Mouse (Mus musculus) intestine, embryonic 15.5 days (tissue): ENCODE data around the gene Tnfsf15. TPM values are rescaled to one million over a fixed set of nuclear protein-coding genes. Genes with fewer than 3 reads are reported as not detected.

Source experiments
- ATAC-seq: fragments of 200-750 bp; cut with Nextera tagmentation; 2 replicates; pipeline ENCODE4 v1.8.0; 2017; ENCODE audit warnings: moderate TSS enrichment, moderate library complexity
- H3K27ac ChIP-seq: fragments of 300-500 bp; sonication (generic); 2 replicates; pipeline ENCODE4 v1.5.1; 2015; ENCODE audit warnings: mild to moderate bottlenecking, inconsistent platforms
- H3K27me3 ChIP-seq: fragments of 300-500 bp; sonication (generic); replicated peaks from 2 replicates; pipeline ENCODE4 v1.6.1; 2015; ENCODE audit warnings: inconsistent platforms
- H3K36me3 ChIP-seq: fragments of 300-500 bp; sonication (generic); 2 replicates; pipeline ENCODE4 v1.6.1; 2015; ENCODE audit warnings: inconsistent platforms
- H3K4me1 ChIP-seq: fragments of 300-500 bp; sonication (generic); replicated peaks from 2 replicates; pipeline ENCODE4 v1.6.1; 2015; ENCODE audit warnings: inconsistent platforms
- H3K4me2 ChIP-seq: fragments of 300-500 bp; sonication (generic); replicated peaks from 2 replicates; pipeline ENCODE4 v1.6.1; 2015; ENCODE audit warnings: mild to moderate bottlenecking, inconsistent platforms
- H3K4me3 ChIP-seq: fragments of 300-500 bp; sonication (generic); replicated peaks from 2 replicates; pipeline ENCODE4 v1.5.1; 2015; ENCODE audit warnings: inconsistent platforms
- H3K9ac ChIP-seq: fragments of 300-500 bp; sonication (generic); 2 replicates; pipeline ENCODE4 v1.6.1; 2015; ENCODE audit warnings: inconsistent platforms
- H3K9me3 ChIP-seq: fragments of 300-500 bp; sonication (generic); 2 replicates; pipeline ENCODE4 v1.6.1; 2016; ENCODE audit warnings: inconsistent platforms
- WGBS: fragments of 180-500 bp; shearing (Covaris S2); methylation state at CpG from one replicate; pipeline ENCODE4 v1.1.7; 2015; 5-methylcytosine and 5-hydroxymethylcytosine counted together
- polyA plus RNA-seq: library from polyadenylated mRNA; unstranded; fragments of >200 nt; fragmentation: Nextera tagmentation; extraction: Ambion mirVana; gene quantifications from 2 replicates; pipeline ENCODE4 v1.2.1, GENCODE M21; 2015

Gene Tnfsf15
- polyA plus RNA-seq, result 0.16 and 0.28 TPM in 2 replicates

- Histone ChIP-seq H3K4me2 (peak within 1 kb of the TSS; percentile 37), H3K27ac (no peak within 1 kb of the TSS), H3K27me3 (no peaks in the 10 kb centered on the region), H3K36me3 (no peaks in the 10 kb centered on the region), H3K9me3 (no peaks in the 10 kb centered on the region), H3K9ac (no peak within 1 kb of the TSS), H3K4me1 (peaks cover 28% of the 10 kb centered on the region), H3K4me3 (no peak within 1 kb of the TSS)
- peak; percentile 48 for ATAC-seq
- 20% methylated on average over 8 of the region's 8 CpGs for WGBS
Observed at GRCm38 (mm10) chr4:63744693-63745171, at the start of gene Tnfsf15. Gene Tnfsf15, minus strand, starts transcription at chr4:63745113.

- 92% methylated on average over 3 of the region's 3 CpGs for WGBS
- no peak for ATAC-seq
- no peak overlapping the region for H3K4me3 ChIP-seq
- H3K27ac ChIP-seq, result no peak overlapping the region
- no peaks in the 10 kb centered on the region for H3K27me3 ChIP-seq
- no peaks in the 10 kb centered on the region for H3K4me1 ChIP-seq
- H3K4me2 ChIP-seq, result no peak overlapping the region
- H3K36me3 ChIP-seq, result no peaks in the 10 kb centered on the region
- H3K9me3 ChIP-seq, result no peaks in the 10 kb centered on the region
- no peak overlapping the region for H3K9ac ChIP-seq
Observed at GRCm38 (mm10) chr4:63792328-63792727, 47.4 kb upstream of the Tnfsf15 start.

- H3K9ac ChIP-seq, result no peak overlapping the region
- 47% methylated on average over 2 of the region's 2 CpGs for WGBS
Observed at GRCm38 (mm10) chr4:63785466-63785865, 40.6 kb upstream of the Tnfsf15 start.

GRCm38 (mm10) chr4:63783826-63784225 lies 38.9 kb upstream of the Tnfsf15 start:
- WGBS, result 50% methylated on average over 5 of the region's 5 CpGs
- H3K4me3 ChIP-seq, result no peak overlapping the region
- no peak overlapping the region for H3K9ac ChIP-seq
- no peak for ATAC-seq
- H3K36me3 ChIP-seq, result no peaks in the 10 kb centered on the region
- no peak overlapping the region for H3K4me2 ChIP-seq
- no peaks in the 10 kb centered on the region for H3K9me3 ChIP-seq
- no peak overlapping the region for H3K27ac ChIP-seq
- H3K27me3 ChIP-seq, result no peaks in the 10 kb centered on the region
- H3K4me1 ChIP-seq, result no peaks in the 10 kb centered on the region

More at GRCm38 (mm10) chr4:63785466-63785865, 40.6 kb upstream of the Tnfsf15 start:
- no peak overlapping the region for H3K4me3 ChIP-seq
- no peaks in the 10 kb centered on the region for H3K36me3 ChIP-seq
- no peak overlapping the region for H3K4me2 ChIP-seq
- H3K27me3 ChIP-seq, result no peaks in the 10 kb centered on the region
- H3K4me1 ChIP-seq, result no peaks in the 10 kb centered on the region
- no peak for ATAC-seq
- H3K9me3 ChIP-seq, result no peaks in the 10 kb centered on the region
- H3K27ac ChIP-seq, result no peak overlapping the region

GRCm38 (mm10) chr4:63782970-63783613 lies 38.2 kb upstream of the Tnfsf15 start:
- no peaks in the 10 kb centered on the region for H3K27me3 ChIP-seq
- H3K27ac ChIP-seq, result no peak overlapping the region
- H3K4me2 ChIP-seq, result no peak overlapping the region
- no peaks in the 10 kb centered on the region for H3K9me3 ChIP-seq
- 70% methylated on average over 7 of the region's 7 CpGs for WGBS
- H3K36me3 ChIP-seq, result no peaks in the 10 kb centered on the region
- H3K9ac ChIP-seq, result no peak overlapping the region
- 0 out of 2 replicates have a peak, but pooled peaks have one; percentile 28 for ATAC-seq
- H3K4me1 ChIP-seq, result no peaks in the 10 kb centered on the region
- no peak overlapping the region for H3K4me3 ChIP-seq

- Histone ChIP-seq H3K4me3 (no peak overlapping the region), H3K27me3 (no peaks in the 10 kb centered on the region), H3K9me3 (no peaks in the 10 kb centered on the region), H3K9ac (no peak overlapping the region), H3K4me2 (no peak overlapping the region), H3K36me3 (no peaks in the 10 kb centered on the region), H3K4me1 (no peaks in the 10 kb centered on the region), H3K27ac (no peak overlapping the region)
- 85% methylated on average over 8 of the region's 8 CpGs for WGBS
- ATAC-seq, result no peak
Observed at GRCm38 (mm10) chr4:63777223-63777622, 32.3 kb upstream of the Tnfsf15 start.

- H3K36me3 ChIP-seq, result no peaks in the 10 kb centered on the region
- H3K4me3 ChIP-seq, result no peak overlapping the region
- H3K9ac ChIP-seq, result no peak overlapping the region
- H3K9me3 ChIP-seq, result no peaks in the 10 kb centered on the region
- ATAC-seq, result no peak
- no peak overlapping the region for H3K4me2 ChIP-seq
- WGBS, result 43% methylated on average over 8 of the region's 8 CpGs
- no peak overlapping the region for H3K27ac ChIP-seq
- no peaks in the 10 kb centered on the region for H3K4me1 ChIP-seq
- H3K27me3 ChIP-seq, result no peaks in the 10 kb centered on the region
Observed at GRCm38 (mm10) chr4:63773306-63774090, 28.6 kb upstream of the Tnfsf15 start.

- no peak for ATAC-seq
- Histone ChIP-seq H3K27ac (no peak overlapping the region), H3K36me3 (no peaks in the 10 kb centered on the region), H3K9ac (no peak overlapping the region), H3K27me3 (no peaks in the 10 kb centered on the region), H3K9me3 (no peaks in the 10 kb centered on the region), H3K4me1 (no peaks in the 10 kb centered on the region), H3K4me3 (no peak overlapping the region), H3K4me2 (no peak overlapping the region)
- WGBS, result 68% methylated on average over 2 of the region's 2 CpGs
Observed at GRCm38 (mm10) chr4:63772514-63772913, 27.6 kb upstream of the Tnfsf15 start.

- no peak for ATAC-seq
- Histone ChIP-seq H3K4me3 (no peak overlapping the region), H3K9me3 (no peaks in the 10 kb centered on the region), H3K4me1 (no peaks in the 10 kb centered on the region), H3K27me3 (no peaks in the 10 kb centered on the region), H3K27ac (no peak overlapping the region), H3K9ac (no peak overlapping the region), H3K36me3 (no peaks in the 10 kb centered on the region), H3K4me2 (no peak overlapping the region)
- WGBS, result 86% methylated on average over 4 of the region's 4 CpGs
Observed at GRCm38 (mm10) chr4:63771291-63771690, 26.4 kb upstream of the Tnfsf15 start.

- Histone ChIP-seq H3K4me1 (no peaks in the 10 kb centered on the region), H3K27me3 (no peaks in the 10 kb centered on the region), H3K4me3 (no peak overlapping the region), H3K4me2 (no peak overlapping the region), H3K9me3 (no peaks in the 10 kb centered on the region), H3K9ac (no peak overlapping the region), H3K27ac (no peak overlapping the region), H3K36me3 (no peaks in the 10 kb centered on the region)
- ATAC-seq, result no peak
- 85% methylated on average over 3 of the region's 3 CpGs for WGBS
Observed at GRCm38 (mm10) chr4:63769161-63769560, 24.2 kb upstream of the Tnfsf15 start.

GRCm38 (mm10) chr4:63765050-63765449 lies 20.1 kb upstream of the Tnfsf15 start:
- Histone ChIP-seq H3K27me3 (no peaks in the 10 kb centered on the region), H3K9ac (no peak overlapping the region), H3K4me1 (no peaks in the 10 kb centered on the region), H3K9me3 (no peaks in the 10 kb centered on the region), H3K4me2 (no peak overlapping the region), H3K4me3 (no peak overlapping the region), H3K27ac (no peak overlapping the region), H3K36me3 (no peaks in the 10 kb centered on the region)
- WGBS, result 79% methylated on average over 2 of the region's 2 CpGs
- no peak for ATAC-seq

GRCm38 (mm10) chr4:63759931-63760330 lies 15.0 kb upstream of the Tnfsf15 start:
- no peaks in the 10 kb centered on the region for H3K27me3 ChIP-seq
- no peak overlapping the region for H3K4me2 ChIP-seq
- no peaks in the 10 kb centered on the region for H3K36me3 ChIP-seq
- no peak for ATAC-seq
- H3K27ac ChIP-seq, result no peak overlapping the region
- H3K4me3 ChIP-seq, result no peak overlapping the region
- H3K4me1 ChIP-seq, result peaks cover 3% of the 10 kb centered on the region; the same call in 1 of the 2 replicates
- WGBS, result 90% methylated on average over 3 of the region's 3 CpGs
- no peaks in the 10 kb centered on the region for H3K9me3 ChIP-seq
- no peak overlapping the region for H3K9ac ChIP-seq
